Mouse (Mus musculus) embryonic facial prominence, embryonic 13.5 days (tissue): ENCODE results near the gene Tap1. TPM values are rescaled to one million over a fixed set of nuclear protein-coding genes. Genes with fewer than 3 reads are reported as not detected.

Experiments used
- ATAC-seq: fragments of 200-750 bp; cut with Nextera tagmentation; 2 replicates; pipeline ENCODE4 v1.8.0; 2017; ENCODE audit warnings: low read depth; ENCODE audit not compliant: insufficient number of reproducible peaks, insufficient read depth, low FRiP score, low TSS enrichment
- H3K27ac ChIP-seq: fragments of 300-500 bp; sonication (generic); 2 replicates; pipeline ENCODE4 v1.5.1; 2015; ENCODE audit warnings: moderate library complexity, mild to moderate bottlenecking, inconsistent platforms
- H3K27me3 ChIP-seq: fragments of 300-500 bp; sonication (generic); 2 replicates; pipeline ENCODE4 v1.6.1; 2015; ENCODE audit warnings: mild to moderate bottlenecking, inconsistent platforms
- H3K36me3 ChIP-seq: fragments of 300-500 bp; sonication (generic); 2 replicates; pipeline ENCODE4 v1.6.1; 2015; ENCODE audit warnings: mild to moderate bottlenecking, inconsistent platforms
- H3K4me1 ChIP-seq: fragments of 300-500 bp; sonication (generic); 2 replicates; pipeline ENCODE4 v1.6.1; 2015; ENCODE audit warnings: inconsistent platforms
- H3K4me2 ChIP-seq: fragments of 300-500 bp; sonication (generic); 2 replicates; pipeline ENCODE4 v1.6.1; 2015; ENCODE audit warnings: moderate library complexity, mild to moderate bottlenecking, inconsistent platforms
- H3K4me3 ChIP-seq: fragments of 300-500 bp; sonication (generic); 2 replicates; pipeline ENCODE4 v1.5.1; 2015; ENCODE audit warnings: mild to moderate bottlenecking, inconsistent platforms
- H3K9ac ChIP-seq: fragments of 300-500 bp; sonication (generic); 2 replicates; pipeline ENCODE4 v1.6.1; 2015; ENCODE audit warnings: mild to moderate bottlenecking, inconsistent platforms
- H3K9me3 ChIP-seq: fragments of 300-500 bp; sonication (generic); 2 replicates; pipeline ENCODE4 v1.6.1; 2016; ENCODE audit warnings: inconsistent platforms
- WGBS: fragments of 180-500 bp; shearing (Covaris S2); methylation state at CpG from one replicate; pipeline ENCODE4 v1.1.7; 2015; ENCODE audit warnings: mixed read lengths; 5-methylcytosine and 5-hydroxymethylcytosine counted together
- polyA plus RNA-seq: library from polyadenylated mRNA; unstranded; fragments of >200 nt; fragmentation: Nextera tagmentation; extraction: Ambion mirVana; gene quantifications from 2 replicates; pipeline ENCODE4 v1.2.1, GENCODE M21; 2015

Tap1 gene
- polyA plus RNA-seq, 1 experiment from 2014 or later = 9.5 TPM

DNA sequence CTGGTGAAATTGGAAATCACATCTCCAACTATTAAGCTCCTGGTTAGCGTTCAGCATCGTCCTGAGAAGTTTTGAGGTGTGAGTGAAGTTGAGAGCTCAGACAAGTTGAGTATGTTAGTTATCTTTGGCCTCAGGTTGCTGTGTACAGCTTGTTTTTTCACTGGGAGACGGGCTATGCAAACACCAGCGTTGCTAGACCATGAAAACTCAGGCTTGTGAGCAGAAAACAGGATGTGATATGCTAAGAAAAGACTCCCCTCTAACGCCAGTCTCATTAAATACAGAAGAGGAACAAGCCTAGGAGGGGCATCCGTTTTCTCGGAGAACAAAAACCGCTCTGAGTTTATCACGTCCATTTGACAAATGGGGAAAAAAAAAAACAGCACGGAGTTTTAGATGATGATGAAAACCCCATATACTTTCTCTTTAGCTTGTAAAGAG lies 52.3 kb downstream of the Tap1 start:
- no peak overlapping the region for H3K9ac ChIP-seq
- no peak for ATAC-seq
- no peaks in the 10 kb centered on the region for H3K27me3 ChIP-seq
- H3K9me3 ChIP-seq = peaks cover 6% of the 10 kb centered on the region; the same call in 1 of the 2 replicates
- H3K4me1 ChIP-seq = no peaks in the 10 kb centered on the region
- WGBS = 71% methylated on average over 10 of the region's 10 CpGs
- no peak overlapping the region for H3K4me2 ChIP-seq
- H3K4me3 ChIP-seq = no peak overlapping the region
- no peak overlapping the region for H3K27ac ChIP-seq
- no peaks in the 10 kb centered on the region for H3K36me3 ChIP-seq

GRCm38 (mm10) chr17:34240366-34240765 lies 53.0 kb downstream of the Tap1 start:
- no peak overlapping the region for H3K4me2 ChIP-seq
- 59% methylated on average over 3 of the region's 3 CpGs for WGBS
- H3K9me3 ChIP-seq = peaks cover 6% of the 10 kb centered on the region; the same call in 1 of the 2 replicates
- ATAC-seq = no peak
- no peaks in the 10 kb centered on the region for H3K36me3 ChIP-seq
- H3K27me3 ChIP-seq = no peaks in the 10 kb centered on the region
- H3K4me1 ChIP-seq = no peaks in the 10 kb centered on the region
- no peak overlapping the region for H3K9ac ChIP-seq
- H3K27ac ChIP-seq = no peak overlapping the region
- H3K4me3 ChIP-seq = no peak overlapping the region

DNA sequence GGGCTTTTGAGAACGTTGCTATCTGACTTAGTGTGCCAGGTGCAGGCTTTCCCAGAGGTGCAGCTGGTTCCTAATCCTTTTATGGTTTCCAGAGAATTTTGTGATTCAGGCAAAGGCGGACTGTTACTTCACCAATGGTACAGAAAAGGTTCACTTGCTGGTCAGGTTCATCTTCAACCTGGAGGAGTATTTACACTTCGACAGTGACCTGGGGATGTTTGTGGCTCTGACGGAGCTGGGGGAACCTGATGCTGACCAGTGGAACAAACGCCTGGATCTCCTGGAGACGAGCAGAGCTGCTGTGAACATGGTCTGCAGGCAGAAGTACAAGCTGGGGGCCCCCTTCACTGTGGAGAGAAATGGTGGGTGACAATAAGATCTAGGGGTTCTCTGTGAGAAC lies 53.6 kb downstream of the Tap1 start:
- Histone ChIP-seq H3K9me3 (peaks cover 6% of the 10 kb centered on the region; the same call in 1 of the 2 replicates), H3K9ac (no peak overlapping the region), H3K4me2 (no peak overlapping the region), H3K27me3 (no peaks in the 10 kb centered on the region), H3K36me3 (no peaks in the 10 kb centered on the region), H3K27ac (no peak overlapping the region), H3K4me3 (no peak overlapping the region), H3K4me1 (no peaks in the 10 kb centered on the region)
- 77% methylated on average over 6 of the region's 6 CpGs for WGBS
- ATAC-seq = no peak

GRCm38 (mm10) chr17:34244656-34245055 lies 57.3 kb downstream of the Tap1 start:
- Histone ChIP-seq H3K36me3 (no peaks in the 10 kb centered on the region), H3K9ac (no peak overlapping the region), H3K27ac (no peak overlapping the region), H3K9me3 (peaks cover 6% of the 10 kb centered on the region; the same call in 1 of the 2 replicates), H3K4me1 (no peaks in the 10 kb centered on the region), H3K27me3 (0 out of 2 replicates have a peak, but pooled peaks cover 3% of the 10 kb centered on the region), H3K4me3 (no peak overlapping the region), H3K4me2 (no peak overlapping the region)
- no peak for ATAC-seq
- 72% methylated on average over 4 of the region's 4 CpGs for WGBS

Other genes starting within 250 kb of the Tap1 start
- 176 and 190 TPM in 2 replicates for gene Pfdn6, start 247.2 kb upstream of the Tap1 start, polyA plus RNA-seq
- 36.2 and 40.7 TPM in 2 replicates for gene Wdr46, start 246.9 kb upstream of the Tap1 start, polyA plus RNA-seq
- gene B3galt4, start 236.1 kb upstream of the Tap1 start, polyA plus RNA-seq = 7.0 and 7.2 TPM in 2 replicates
- gene Vps52, start 231.7 kb upstream of the Tap1 start, polyA plus RNA-seq = 45.7 and 49.6 TPM in 2 replicates
- gene Rps18, start 231.6 kb upstream of the Tap1 start, polyA plus RNA-seq = 1,782 and 1,797 TPM in 2 replicates
- 8.5 and 14.6 TPM in 2 replicates for gene H2-K1, start 187.2 kb upstream of the Tap1 start, polyA plus RNA-seq
- gene Ring1, start 162.9 kb upstream of the Tap1 start, polyA plus RNA-seq = 17.1 and 22.3 TPM in 2 replicates
- gene H2-Ke6, start 159.5 kb upstream of the Tap1 start, polyA plus RNA-seq = 57.4 and 58.8 TPM in 2 replicates
- 201 and 212 TPM in 2 replicates for gene Slc39a7, start 155.9 kb upstream of the Tap1 start, polyA plus RNA-seq
- gene Rxrb, start 155.7 kb upstream of the Tap1 start, polyA plus RNA-seq = 53.4 and 56.4 TPM in 2 replicates
- 23.7 and 26.5 TPM in 2 replicates for gene Col11a2, start 148.1 kb upstream of the Tap1 start, polyA plus RNA-seq
- gene H2-Oa, start 95.2 kb upstream of the Tap1 start, polyA plus RNA-seq = 0.48 and 0.65 TPM in 2 replicates
- gene H2-DMa, start 68.0 kb upstream of the Tap1 start, polyA plus RNA-seq = 17.2 and 17.6 TPM in 2 replicates
- gene Brd2, start 64.9 kb upstream of the Tap1 start, polyA plus RNA-seq = 122 and 142 TPM in 2 replicates
- gene H2-DMb2, start 44.2 kb upstream of the Tap1 start, polyA plus RNA-seq = 0.67 and 1.1 TPM in 2 replicates
- 2.0 and 2.6 TPM in 2 replicates for gene H2-DMb1, start 34.5 kb upstream of the Tap1 start, polyA plus RNA-seq
- 2.3 and 3.8 TPM in 2 replicates for gene Psmb9, start 211 bp downstream of the Tap1 start, polyA plus RNA-seq
- 4.3 and 5.7 TPM in 2 replicates for gene Psmb8, start 10.2 kb downstream of the Tap1 start, polyA plus RNA-seq
- gene Tap2, start 16.0 kb downstream of the Tap1 start, polyA plus RNA-seq = 3.5 and 3.7 TPM in 2 replicates
- gene H2-Ob, start 51.4 kb downstream of the Tap1 start, polyA plus RNA-seq = not detected in 2 replicates
- 5.3 and 5.6 TPM in 2 replicates for gene H2-Ab1, start 70.1 kb downstream of the Tap1 start, polyA plus RNA-seq
- gene H2-Aa, start 100.3 kb downstream of the Tap1 start, polyA plus RNA-seq = 0.73 and 0.98 TPM in 2 replicates
- gene H2-Eb1, start 118.3 kb downstream of the Tap1 start, polyA plus RNA-seq = 1.3 and 3.4 TPM in 2 replicates
- gene H2-Eb2, start 138.1 kb downstream of the Tap1 start, polyA plus RNA-seq = not detected in 2 replicates
- 0.13 and 0.17 TPM in 2 replicates for gene Btnl2, start 167.3 kb downstream of the Tap1 start, polyA plus RNA-seq
- 0.21 TPM in 1 of 2 replicates, not detected in the other for gene Btnl1, start 189.6 kb downstream of the Tap1 start, polyA plus RNA-seq
- gene BC051142, start 211.3 kb downstream of the Tap1 start, polyA plus RNA-seq = 0.52 and 0.96 TPM in 2 replicates